Mouse (Mus musculus) stomach, embryonic 16.5 days (tissue): ENCODE results near the gene Plg. TPM values are rescaled to one million over a fixed set of nuclear protein-coding genes. Genes with fewer than 3 reads are reported as not detected.
A peak's percentile ranks its signal among the peaks of the same experiment; 100 is the strongest.

Experiments used
- ATAC-seq: fragments of 200-750 bp; cut with Nextera tagmentation; 2 replicates; pipeline ENCODE4 v1.8.0; 2017; ENCODE audit warnings: moderate number of reproducible peaks, moderate TSS enrichment; ENCODE audit not compliant: insufficient read depth, low FRiP score
- H3K27ac ChIP-seq: fragments of 300-500 bp; sonication (generic); 2 replicates; pipeline ENCODE4 v1.5.1; 2014; ENCODE audit warnings: low read length
- H3K27me3 ChIP-seq: fragments of 300-500 bp; sonication (generic); 2 replicates; pipeline ENCODE4 v1.6.1; 2014; ENCODE audit warnings: low read length, control low read depth, mixed read lengths; ENCODE audit not compliant: control insufficient read depth, insufficient read depth
- H3K36me3 ChIP-seq: fragments of 300-500 bp; sonication (generic); 2 replicates; pipeline ENCODE4 v1.6.1; 2014; ENCODE audit warnings: low read length; ENCODE audit not compliant: control insufficient read depth, insufficient read depth
- H3K4me1 ChIP-seq: fragments of 300-500 bp; sonication (generic); 2 replicates; pipeline ENCODE4 v1.6.1; 2014; ENCODE audit warnings: low read length, control low read depth, mixed read lengths; ENCODE audit not compliant: control insufficient read depth, insufficient read depth
- H3K4me2 ChIP-seq: fragments of 300-500 bp; sonication (generic); 2 replicates; pipeline ENCODE4 v1.6.1; 2014; ENCODE audit warnings: low read depth, low read length, mixed read lengths
- H3K4me3 ChIP-seq: fragments of 300-500 bp; sonication (generic); replicated peaks from 2 replicates; pipeline ENCODE4 v1.5.1; 2014; ENCODE audit warnings: mild to moderate bottlenecking, low read length
- H3K9ac ChIP-seq: fragments of 300-500 bp; sonication (generic); 2 replicates; pipeline ENCODE4 v1.6.1; 2014; ENCODE audit warnings: low read length
- H3K9me3 ChIP-seq: fragments of 300-500 bp; sonication (generic); replicated peaks from 2 replicates; pipeline ENCODE4 v1.6.1; 2016; ENCODE audit warnings: low read length, control low read depth; ENCODE audit not compliant: control insufficient read depth
- WGBS: fragments of 180-500 bp; shearing (Covaris S2); extraction: QIAGEN DNeasy Blood & Tissue Kit; methylation state at CpG from one replicate; pipeline ENCODE4 v1.1.7; 2014; 5-methylcytosine and 5-hydroxymethylcytosine counted together
- polyA plus RNA-seq: library from polyadenylated mRNA; unstranded; fragments of >200 nt; fragmentation: Nextera tagmentation; extraction: Ambion mirVana; gene quantifications from 2 replicates; pipeline ENCODE4 v1.2.1, GENCODE M21; 2015

The Plg gene
- polyA plus RNA-seq, 1 experiment from 2014 or later: 13.9 TPM

DNA sequence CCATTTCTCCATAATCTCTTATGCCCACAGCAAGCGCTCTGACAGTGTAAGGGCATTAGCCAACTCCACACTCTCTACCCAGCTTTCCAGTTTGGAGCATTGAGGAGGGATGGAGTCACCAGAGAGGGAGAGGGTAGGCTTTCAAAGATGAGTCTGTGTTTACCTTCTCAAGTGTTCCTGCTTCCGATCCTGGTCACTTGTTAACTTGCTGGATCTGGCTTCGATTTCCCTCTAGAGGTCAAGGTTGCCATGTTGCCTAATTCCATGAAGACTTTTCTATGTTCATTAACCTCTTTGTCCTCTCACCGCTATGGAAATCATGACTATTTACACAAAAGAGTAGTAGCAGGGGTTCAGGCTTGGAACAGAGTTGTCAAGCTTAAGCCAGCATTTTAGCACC, 1.9 kb downstream of the Plg start:
- Histone ChIP-seq H3K4me2 (no peak overlapping the region), H3K4me3 (no peak overlapping the region), H3K27me3 (no peaks in the 10 kb centered on the region), H3K4me1 (no peaks in the 10 kb centered on the region), H3K9me3 (no peaks in the 10 kb centered on the region), H3K36me3 (no peaks in the 10 kb centered on the region), H3K27ac (no peak overlapping the region), H3K9ac (no peak overlapping the region)
- ATAC-seq: no peak
- 82% methylated on average over 4 of the region's 4 CpGs for WGBS

- Histone ChIP-seq H3K9me3 (no peaks in the 10 kb centered on the region), H3K4me1 (no peaks in the 10 kb centered on the region), H3K4me2 (no peak overlapping the region), H3K27ac (no peak overlapping the region), H3K4me3 (no peak overlapping the region), H3K9ac (no peak overlapping the region), H3K27me3 (no peaks in the 10 kb centered on the region), H3K36me3 (no peaks in the 10 kb centered on the region)
- no peak; the same call in 1 of the 2 replicates for ATAC-seq
- 49% methylated on average over 2 of the region's 2 CpGs for WGBS
Measured at GRCm38 (mm10) chr17:12381579-12381978, 3.2 kb downstream of the Plg start.

DNA sequence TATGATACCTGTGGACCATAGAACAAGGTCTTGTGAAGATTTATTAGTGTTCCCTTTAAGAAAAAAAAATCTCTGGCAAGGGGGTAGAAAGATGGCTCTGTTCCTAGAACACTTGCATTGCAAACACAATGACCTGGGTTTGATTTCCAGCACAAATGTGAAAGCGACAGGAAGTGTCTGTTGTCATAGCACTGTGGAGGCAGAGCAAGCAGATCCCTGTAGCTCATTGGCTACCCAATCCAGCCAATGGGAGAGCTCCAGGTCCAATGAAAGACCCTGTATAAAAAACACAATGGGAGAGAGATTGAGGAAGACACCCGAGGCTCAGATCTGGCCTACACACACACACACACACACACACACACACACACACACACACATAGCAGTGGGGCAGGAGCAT, 4.1 kb downstream of the Plg start:
- no peak overlapping the region for H3K4me2 ChIP-seq
- ATAC-seq: no peak
- H3K9me3 ChIP-seq: no peaks in the 10 kb centered on the region
- H3K9ac ChIP-seq: no peak overlapping the region
- H3K27me3 ChIP-seq: no peaks in the 10 kb centered on the region
- H3K27ac ChIP-seq: no peak overlapping the region
- no peak overlapping the region for H3K4me3 ChIP-seq
- 38% methylated on average over 2 of the region's 2 CpGs for WGBS
- H3K36me3 ChIP-seq: no peaks in the 10 kb centered on the region
- no peaks in the 10 kb centered on the region for H3K4me1 ChIP-seq

DNA sequence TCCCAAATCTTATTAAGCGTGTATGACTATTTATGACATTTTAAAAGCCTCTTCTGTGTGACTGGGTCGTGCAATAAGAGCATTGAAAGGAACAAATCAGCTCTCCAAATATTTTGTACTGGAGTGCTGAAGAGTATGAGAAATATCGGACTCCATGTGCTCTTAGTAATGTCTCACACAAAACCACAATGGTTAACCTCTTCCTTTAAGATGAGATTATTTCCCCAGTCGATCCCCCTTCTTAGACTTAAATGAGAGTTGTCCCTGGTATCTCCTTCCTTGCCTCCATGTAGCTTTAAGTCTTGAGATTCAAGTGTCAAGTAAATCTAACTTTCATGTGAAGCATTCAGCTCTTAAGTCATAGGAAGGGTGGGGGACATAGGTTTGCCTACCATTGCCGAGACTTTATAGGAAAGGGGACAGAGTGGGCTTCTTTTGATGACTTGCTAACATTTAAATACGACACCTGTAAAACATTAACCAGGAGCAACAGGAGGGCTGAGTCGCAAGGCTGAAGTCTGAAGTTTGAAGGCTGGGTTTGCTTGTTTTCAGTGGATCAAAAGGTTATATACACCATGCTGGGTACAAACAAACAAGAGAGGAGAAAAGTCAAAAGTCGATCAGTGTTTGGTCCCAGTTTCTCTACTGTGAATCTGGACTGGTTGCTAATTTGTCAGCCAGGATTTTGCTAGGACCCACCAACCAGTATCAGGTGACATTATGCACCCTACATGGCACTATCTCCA, 6.8 kb downstream of the Plg start:
- Histone ChIP-seq H3K27me3 (no peaks in the 10 kb centered on the region), H3K4me2 (no peak overlapping the region), H3K4me3 (no peak overlapping the region), H3K9me3 (no peaks in the 10 kb centered on the region), H3K9ac (no peak overlapping the region), H3K36me3 (no peaks in the 10 kb centered on the region), H3K4me1 (no peaks in the 10 kb centered on the region), H3K27ac (no peak overlapping the region)
- ATAC-seq: no peak
- WGBS: 56% methylated on average over 8 of the region's 8 CpGs

- H3K4me3 ChIP-seq: no peak overlapping the region
- no peak overlapping the region for H3K4me2 ChIP-seq
- WGBS: 62% methylated on average over 2 of the region's 2 CpGs
- H3K4me1 ChIP-seq: no peaks in the 10 kb centered on the region
- no peak overlapping the region for H3K27ac ChIP-seq
- no peak for ATAC-seq
- no peaks in the 10 kb centered on the region for H3K9me3 ChIP-seq
- no peaks in the 10 kb centered on the region for H3K27me3 ChIP-seq
- H3K36me3 ChIP-seq: no peaks in the 10 kb centered on the region
- H3K9ac ChIP-seq: no peak overlapping the region
Measured at GRCm38 (mm10) chr17:12387781-12388180, 9.4 kb downstream of the Plg start.

DNA sequence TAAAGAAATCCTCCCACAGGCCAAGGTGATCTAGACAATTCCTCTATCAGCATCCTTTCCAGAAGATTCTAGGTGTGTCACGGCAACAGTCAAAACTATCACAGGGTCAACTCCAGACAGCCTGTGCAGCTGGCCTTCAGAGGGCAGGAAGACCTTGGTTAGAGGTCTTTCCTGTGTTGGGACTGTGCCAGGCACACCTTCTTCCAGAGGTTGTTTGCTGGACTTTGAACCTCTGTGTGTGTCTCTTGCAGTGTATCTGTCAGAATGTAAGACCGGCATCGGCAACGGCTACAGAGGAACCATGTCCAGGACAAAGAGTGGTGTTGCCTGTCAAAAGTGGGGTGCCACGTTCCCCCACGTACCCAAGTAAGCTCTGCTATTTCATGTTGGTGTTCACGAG, 9.8 kb downstream of the Plg start:
- WGBS: 93% methylated on average over 7 of the region's 7 CpGs
- Histone ChIP-seq H3K4me2 (no peak overlapping the region), H3K27me3 (no peaks in the 10 kb centered on the region), H3K27ac (no peak overlapping the region), H3K4me1 (no peaks in the 10 kb centered on the region), H3K36me3 (no peaks in the 10 kb centered on the region), H3K9ac (no peak overlapping the region), H3K4me3 (no peak overlapping the region), H3K9me3 (no peaks in the 10 kb centered on the region)
- no peak for ATAC-seq

DNA sequence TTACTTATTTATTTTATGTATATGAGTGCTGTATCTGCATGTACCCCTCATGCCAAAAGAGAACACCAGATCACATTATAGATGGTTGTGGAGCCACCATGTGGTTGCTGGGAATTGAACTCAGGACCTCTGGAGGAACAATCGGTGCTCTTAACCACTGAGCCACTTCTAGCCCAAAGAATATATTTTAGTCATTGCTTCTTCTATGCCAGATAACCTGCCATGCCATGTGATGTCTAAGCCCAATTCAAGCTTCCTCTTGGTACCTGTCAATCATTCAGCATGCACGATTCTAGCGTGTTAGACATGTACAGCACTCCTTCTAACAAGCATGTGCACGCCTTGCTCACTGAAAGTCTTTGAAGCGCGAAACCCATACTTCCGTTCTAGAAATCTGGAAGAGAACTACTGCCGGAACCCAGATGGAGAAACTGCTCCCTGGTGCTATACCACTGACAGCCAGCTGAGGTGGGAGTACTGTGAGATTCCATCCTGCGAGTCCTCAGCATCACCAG, 17.8 kb downstream of the Plg start:
- no peaks in the 10 kb centered on the region; the same call in 1 of the 2 replicates for H3K27me3 ChIP-seq
- H3K27ac ChIP-seq: no peak overlapping the region
- H3K36me3 ChIP-seq: no peaks in the 10 kb centered on the region
- no peaks in the 10 kb centered on the region for H3K9me3 ChIP-seq
- 88% methylated on average over 9 of the region's 9 CpGs for WGBS
- ATAC-seq: no peak
- H3K4me3 ChIP-seq: no peak overlapping the region
- H3K4me1 ChIP-seq: no peaks in the 10 kb centered on the region
- H3K9ac ChIP-seq: no peak overlapping the region
- no peak overlapping the region for H3K4me2 ChIP-seq

DNA sequence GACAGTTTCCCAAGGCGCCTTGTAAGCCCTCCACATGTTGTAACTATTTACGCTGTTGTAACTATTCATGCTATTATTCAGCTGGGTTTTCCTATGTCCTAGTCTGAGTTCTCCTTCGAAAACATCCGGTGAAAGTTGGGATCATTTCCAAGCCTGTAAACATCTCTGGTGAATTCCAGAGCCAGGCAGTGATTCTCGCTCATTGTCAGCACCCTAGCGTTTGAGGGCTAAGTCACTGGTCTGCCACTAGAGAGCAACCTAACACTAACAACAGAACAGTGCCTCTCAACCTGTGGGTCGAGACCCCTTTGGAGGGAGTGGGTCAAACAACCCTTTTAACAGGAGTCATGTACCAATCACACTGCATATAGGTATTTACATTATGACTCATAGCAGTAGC, 25.0 kb downstream of the Plg start:
- H3K4me3 ChIP-seq: no peak overlapping the region
- H3K9me3 ChIP-seq: no peaks in the 10 kb centered on the region
- no peaks in the 10 kb centered on the region for H3K4me1 ChIP-seq
- ATAC-seq: peak; percentile 37; the same call in 1 of the 2 replicates
- H3K27ac ChIP-seq: no peak overlapping the region
- H3K36me3 ChIP-seq: no peaks in the 10 kb centered on the region
- no peak overlapping the region for H3K4me2 ChIP-seq
- H3K9ac ChIP-seq: no peak overlapping the region; the same call in 1 of the 2 replicates
- no peaks in the 10 kb centered on the region for H3K27me3 ChIP-seq
- WGBS: 55% methylated on average over 7 of the region's 7 CpGs

DNA sequence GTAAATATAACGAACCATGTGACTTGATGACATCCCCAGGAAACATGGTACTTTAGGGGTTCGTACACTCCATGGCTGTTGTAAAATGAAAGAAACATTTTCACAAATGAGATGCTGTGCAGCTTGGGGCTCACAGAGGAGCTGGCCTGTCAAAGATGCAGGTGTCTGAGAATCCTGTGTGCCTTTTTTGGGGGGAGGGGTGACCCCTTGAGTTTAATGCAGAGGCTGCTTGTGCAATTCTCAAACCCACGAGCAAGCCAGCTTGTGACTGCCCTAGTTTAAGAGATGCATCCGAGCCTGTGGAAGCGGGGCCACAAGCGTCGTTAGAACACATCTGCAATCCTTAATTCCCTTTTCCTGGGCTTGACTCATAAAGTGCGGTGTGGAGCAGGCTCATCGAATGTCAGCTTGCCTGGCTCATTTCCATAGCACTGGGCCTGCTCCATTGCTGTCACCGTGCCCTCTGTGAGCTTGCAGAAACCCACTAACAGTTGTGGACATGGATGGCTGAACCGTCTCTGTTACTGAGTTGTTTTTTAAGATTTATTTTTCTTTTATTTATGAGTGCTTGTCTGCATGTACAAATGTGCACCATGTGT, 31.0 kb downstream of the Plg start:
- 69% methylated on average over 11 of the region's 11 CpGs for WGBS
- Histone ChIP-seq H3K36me3 (no peaks in the 10 kb centered on the region), H3K4me1 (peaks cover 3% of the 10 kb centered on the region; the same call in 1 of the 2 replicates), H3K4me3 (no peak overlapping the region), H3K27ac (no peak overlapping the region), H3K4me2 (no peak overlapping the region), H3K9ac (no peak overlapping the region), H3K27me3 (no peaks in the 10 kb centered on the region), H3K9me3 (no peaks in the 10 kb centered on the region)
- ATAC-seq: no peak
